ENCODE assay signal across 16 mouse cellular contexts in the genomic region with DNA sequence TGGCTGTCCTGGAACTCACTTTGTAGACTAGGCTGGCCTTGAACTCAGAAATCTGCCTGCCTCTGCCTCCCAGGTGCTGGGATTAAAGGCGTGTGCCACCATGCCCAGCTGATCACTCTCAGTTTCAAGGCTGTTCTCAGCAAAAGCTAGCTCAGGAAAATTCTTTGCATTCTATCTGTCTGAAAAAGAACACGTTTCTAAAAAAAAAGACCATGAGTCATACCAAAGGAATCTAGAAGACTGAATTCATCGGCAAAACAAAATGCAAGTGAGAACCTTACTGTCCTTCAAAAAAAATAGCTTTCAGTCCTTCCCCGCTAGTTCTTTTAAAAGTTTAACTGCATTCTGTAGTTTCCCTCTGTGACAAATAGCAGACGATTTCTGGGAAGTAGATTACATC.
DNase-seq lines count a peak whose midpoint lies in the region.
"Had no signal": no experiment of that assay in that cellular context is flagged by ENCODE, and none has a peak within 500 bp of the region (broad histone marks: within the 10 kb centered on the region; RNA-seq: fewer than 3 reads in every experiment).

No protein-coding gene starts in this region.

- peak; percentile 26 for DNase-seq in left cerebral cortex, adult 11 months (ENCODE audit: low spot score)
- no peak for DNase-seq in left cerebral cortex, adult 8-10 months (ENCODE audit: low spot score in 2 of 2)
- DNase-seq in 3134 (ENCODE audit: extremely low read depth, insufficient read length, low spot score) = peak; percentile 26
- DNase-seq in 3T3-L1 (ENCODE audit: low read depth, low spot score) = peak; percentile 73
- DNase-seq in R1 (ENCODE audit: low read depth, low spot score) = peak; percentile 50
- DNase-seq in urinary bladder, postnatal 36 days (ENCODE audit: low spot score in 2 of 2) = no peak
- DNase-seq in kidney, adult 9 months = no peak
- no peak for DNase-seq in gastrocnemius, postnatal 25 days
- DNase-seq: adrenal gland, adult 2 months; adrenal gland, postnatal 25 days; cerebellum, adult 2 months; cerebellum, postnatal 10 days; gastrocnemius, postnatal 36 days; heart, adult 18-20 months; heart, postnatal 10 days; heart, postnatal 4 days had no signal

Comparison
In these comparisons a context has a peak if more than half of its experiments do, and no peak if none do; other contexts are left out.
1. DNase-seq: peak in left cerebral cortex, adult 11 months (single experiment), 3134 (single experiment), 3T3-L1 (single experiment) and R1 (single experiment); none in left cerebral cortex, adult 8-10 months (0 of 2), urinary bladder, postnatal 36 days (0 of 2), kidney, adult 9 months (single experiment) and gastrocnemius, postnatal 25 days (single experiment).